Mouse (Mus musculus) layer of hippocampus, adult 8-10 months (tissue): ENCODE measurements around the gene Simc1. TPM values are rescaled to one million over a fixed set of nuclear protein-coding genes. Genes with fewer than 3 reads are reported as not detected.
A peak's percentile ranks its signal among the peaks of the same experiment; 100 is the strongest.

ENCODE experiments used
- DNase-seq, 2 experiments: peaks; one replicate each; pipeline ENCODE4 v3.0.0; 2022; ENCODE audit warnings: low spot score in 2 of 2
- total RNA-seq, 4 experiments: library from RNA; stranded (reverse); gene quantifications; 2 replicates each; pipeline ENCODE4 v1.2.4; 2022

Simc1 gene
- total RNA-seq, 4 experiments from 2014 or later: 14.1 to 17.7 (median 15.8) TPM

GRCm38 (mm10) chr13:54532134-54532533, 28.6 kb downstream of the Simc1 start:
- no peak for DNase-seq

- DNase-seq: no peak
Observed at GRCm38 (mm10) chr13:54548036-54548435, 44.5 kb downstream of the Simc1 start.

GRCm38 (mm10) chr13:54556176-54556575, 52.6 kb downstream of the Simc1 start:
- DNase-seq: no peak

- no peak for DNase-seq
Observed at GRCm38 (mm10) chr13:54556796-54557195, 53.2 kb downstream of the Simc1 start.

GRCm38 (mm10) chr13:54557652-54558051, 54.1 kb downstream of the Simc1 start:
- no peak for DNase-seq

GRCm38 (mm10) chr13:54559656-54560055, 56.1 kb downstream of the Simc1 start:
- no peak for DNase-seq

- no peak for DNase-seq
Observed at GRCm38 (mm10) chr13:54560608-54561007, 57.0 kb downstream of the Simc1 start.

- no peak for DNase-seq
Observed at GRCm38 (mm10) chr13:54562562-54562961, 59.0 kb downstream of the Simc1 start.

- DNase-seq: no peak
Observed at GRCm38 (mm10) chr13:54564232-54565200, 60.9 kb downstream of the Simc1 start.

- peak; percentile 91 for DNase-seq
Observed at GRCm38 (mm10) chr13:54565201-54565581, 61.6 kb downstream of the Simc1 start, which contains the start of gene 4833439L19Rik. 4833439L19Rik (minus strand) TSS chr13:54565435.

- peak in 1 of 2 experiments; percentile 59 for DNase-seq
Observed at GRCm38 (mm10) chr13:54565594-54566345, 62.2 kb downstream of the Simc1 start.

- DNase-seq: no peak
Observed at GRCm38 (mm10) chr13:54568380-54568779, 64.8 kb downstream of the Simc1 start.

GRCm38 (mm10) chr13:54569282-54569681, 65.7 kb downstream of the Simc1 start:
- DNase-seq: no peak

- DNase-seq: no peak
Observed at GRCm38 (mm10) chr13:54570736-54571135, 67.2 kb downstream of the Simc1 start.

GRCm38 (mm10) chr13:54571637-54572036, 68.1 kb downstream of the Simc1 start:
- no peak for DNase-seq

GRCm38 (mm10) chr13:54572621-54573020, 69.0 kb downstream of the Simc1 start:
- no peak for DNase-seq

- peak in 1 of 2 experiments; percentile 60 for DNase-seq
Observed at GRCm38 (mm10) chr13:54574854-54575481, 71.4 kb downstream of the Simc1 start, which contains the start of gene Arl10. Arl10 (plus strand) TSS chr13:54575015.

GRCm38 (mm10) chr13:54575489-54575888, 71.9 kb downstream of the Simc1 start:
- DNase-seq: no peak

GRCm38 (mm10) chr13:54577652-54578507, 74.3 kb downstream of the Simc1 start:
- DNase-seq: no peak

GRCm38 (mm10) chr13:54581385-54581784, 77.8 kb downstream of the Simc1 start:
- no peak for DNase-seq

GRCm38 (mm10) chr13:54582126-54582525, 78.5 kb downstream of the Simc1 start:
- no peak for DNase-seq
